Mouse (Mus musculus): ENCODE data around the gene Tst.
A peak's percentile ranks its signal among the peaks of the same experiment; 100 is the strongest.

The Tst gene

GRCm38 (mm10) chr15:78405517-78406211 lies at the start of gene Tst:
Tst (minus strand) TSS chr15:78405907.
- DNase-seq (ENCODE audit: low spot score in 2 of 2) = peak; percentile 84 to 90

- DNase-seq (ENCODE audit: low spot score in 2 of 2) = no peak
These were observed 49.5 kb upstream of the Tst start for GRCm38 (mm10) chr15:78455168-78455567.

DNA sequence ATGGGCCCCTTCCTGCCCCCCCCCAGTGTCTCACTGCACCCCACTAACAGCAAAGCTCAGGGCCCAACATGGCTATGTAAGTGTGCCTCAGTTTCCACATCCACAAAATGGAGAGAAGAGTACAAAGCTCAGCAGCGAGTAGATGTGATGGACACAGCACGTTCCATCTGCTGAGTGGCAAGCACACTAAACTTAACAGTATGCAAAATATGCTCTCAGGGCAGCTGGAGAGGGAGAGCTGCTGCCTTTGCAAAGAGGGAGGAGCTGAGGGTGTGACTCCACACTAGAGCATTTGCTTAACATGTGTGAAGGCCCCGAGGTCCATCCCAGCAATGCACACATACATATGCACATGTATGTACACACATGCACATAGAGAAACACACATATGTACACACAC lies 47.2 kb upstream of the Tst start:
- DNase-seq (ENCODE audit: low spot score in 2 of 2) = no peak

DNA sequence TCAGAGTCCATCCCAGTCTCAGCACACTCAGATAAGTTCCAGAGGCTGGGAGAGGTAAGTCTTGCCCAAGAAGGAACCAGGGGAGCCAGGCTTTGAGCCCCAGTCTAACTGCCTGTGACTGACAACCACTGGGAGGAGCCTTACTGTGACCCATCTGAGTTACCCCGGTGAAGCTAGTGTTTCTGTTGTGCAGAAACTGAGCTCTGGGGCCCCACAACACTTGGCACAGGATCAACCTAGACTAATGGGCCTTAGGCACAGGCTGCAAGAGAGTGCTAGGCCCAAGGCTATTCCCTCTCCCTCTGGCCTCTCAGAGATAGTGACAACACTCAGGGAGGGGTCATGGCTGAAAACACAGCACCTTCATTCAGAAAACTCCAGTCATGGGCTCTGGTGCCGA lies 45.5 kb upstream of the Tst start:
- no peak for DNase-seq (ENCODE audit: low spot score in 2 of 2)

GRCm38 (mm10) chr15:78450419-78450768 lies 44.7 kb upstream of the Tst start:
- no peak for DNase-seq (ENCODE audit: low spot score in 2 of 2)

GRCm38 (mm10) chr15:78449694-78450418 lies 44.1 kb upstream of the Tst start:
- peak in 1 of 2 experiments; percentile 53 for DNase-seq (ENCODE audit: low spot score in 2 of 2)

GRCm38 (mm10) chr15:78449131-78449530 lies 43.4 kb upstream of the Tst start:
- DNase-seq (ENCODE audit: low spot score in 2 of 2) = no peak

GRCm38 (mm10) chr15:78447746-78448535 lies 42.2 kb upstream of the Tst start:
- DNase-seq (ENCODE audit: low spot score in 2 of 2) = peak; percentile 92 to 95

- DNase-seq (ENCODE audit: low spot score in 2 of 2) = peak in 1 of 2 experiments; percentile 62
These were observed 41.4 kb upstream of the Tst start for GRCm38 (mm10) chr15:78447121-78447520.

DNA sequence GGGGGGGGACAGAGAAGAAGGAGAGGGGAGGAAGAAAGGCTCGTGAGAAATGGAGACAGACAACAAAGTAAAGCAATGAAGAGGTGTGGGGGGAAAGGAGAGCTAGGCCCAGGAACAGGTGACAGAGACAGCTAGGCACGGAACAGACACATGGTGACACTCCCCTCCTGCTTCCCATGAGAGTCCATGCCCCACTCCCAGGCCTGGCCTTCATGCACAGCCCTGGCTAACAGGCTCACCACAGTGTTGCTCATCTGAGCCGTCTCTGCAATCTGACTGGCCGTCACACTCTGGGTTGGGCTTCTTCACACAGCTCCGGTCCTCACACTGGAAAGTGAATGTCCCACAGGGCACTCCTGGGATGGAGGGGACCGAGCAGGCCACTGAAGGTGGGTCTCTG lies 38.1 kb upstream of the Tst start:
- DNase-seq (ENCODE audit: low spot score in 2 of 2) = no peak

DNA sequence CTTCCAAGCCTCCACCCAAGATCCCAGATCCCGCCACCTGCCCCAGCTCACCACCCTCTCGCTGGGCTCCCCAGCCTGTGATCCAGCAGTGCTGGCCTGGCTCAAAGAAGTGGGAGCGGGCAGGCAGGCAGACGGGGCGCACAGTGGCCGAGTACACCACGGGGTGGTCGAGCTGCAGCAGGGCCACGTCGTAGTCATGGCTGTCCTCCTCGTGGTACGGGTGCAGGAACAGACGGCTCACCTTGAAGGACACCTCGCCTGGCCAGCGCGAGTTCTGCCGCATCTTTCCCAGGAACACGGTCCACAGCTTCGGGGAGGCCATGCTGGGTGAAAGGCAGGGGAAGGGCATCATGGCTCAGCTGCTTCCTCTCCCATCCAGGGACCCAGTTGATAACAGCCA lies 36.5 kb upstream of the Tst start:
- DNase-seq (ENCODE audit: low spot score in 2 of 2) = no peak

DNA sequence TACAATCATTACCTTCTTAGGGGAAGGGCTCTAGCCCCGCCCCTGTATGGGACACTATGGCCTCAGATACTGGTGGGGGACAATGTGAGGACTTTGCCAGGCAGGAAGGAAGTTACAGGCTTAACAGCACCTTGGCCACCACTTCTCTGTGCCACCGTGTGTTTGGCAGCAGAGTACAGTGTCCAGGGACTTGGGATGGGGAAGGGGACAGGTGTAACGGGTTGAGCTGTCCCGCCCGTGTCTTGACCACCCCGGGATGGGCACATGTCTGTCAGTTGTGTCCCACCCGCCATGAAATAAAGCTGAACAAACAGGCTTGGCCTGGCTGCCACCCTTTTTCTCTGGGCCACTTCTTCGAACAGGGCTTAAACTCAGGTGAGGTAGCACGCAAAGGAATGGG lies 33.3 kb upstream of the Tst start:
- DNase-seq (ENCODE audit: low spot score in 2 of 2) = no peak

GRCm38 (mm10) chr15:78438505-78438904 lies 32.8 kb upstream of the Tst start:
- DNase-seq (ENCODE audit: low spot score in 2 of 2) = no peak

DNA sequence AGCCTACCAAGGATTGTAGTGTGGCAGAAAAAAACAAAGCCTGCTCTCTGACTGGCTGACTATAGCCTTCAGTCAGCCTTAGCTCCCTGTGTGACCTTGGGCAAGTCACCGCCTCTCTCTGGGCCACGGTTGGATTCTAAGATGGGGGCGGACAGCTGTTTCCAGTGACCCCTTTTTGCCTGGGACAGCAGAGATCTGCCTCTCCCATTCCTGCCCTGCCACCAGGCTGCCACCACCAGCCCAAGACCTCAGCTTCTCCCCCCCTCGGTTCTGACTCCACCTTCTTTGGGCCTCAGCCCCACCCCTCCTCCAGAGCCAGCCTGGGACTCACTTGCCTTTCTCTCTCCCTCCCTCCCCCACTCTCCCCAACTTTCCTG lies 32.3 kb upstream of the Tst start:
- DNase-seq (ENCODE audit: low spot score in 2 of 2) = no peak

- peak; percentile 41 to 60 for DNase-seq (ENCODE audit: low spot score in 2 of 2)
These were observed 31.7 kb upstream of the Tst start for GRCm38 (mm10) chr15:78437237-78438017.

GRCm38 (mm10) chr15:78436380-78437192 lies 30.9 kb upstream of the Tst start:
- peak; percentile 75 to 87 for DNase-seq (ENCODE audit: low spot score in 2 of 2)

DNA sequence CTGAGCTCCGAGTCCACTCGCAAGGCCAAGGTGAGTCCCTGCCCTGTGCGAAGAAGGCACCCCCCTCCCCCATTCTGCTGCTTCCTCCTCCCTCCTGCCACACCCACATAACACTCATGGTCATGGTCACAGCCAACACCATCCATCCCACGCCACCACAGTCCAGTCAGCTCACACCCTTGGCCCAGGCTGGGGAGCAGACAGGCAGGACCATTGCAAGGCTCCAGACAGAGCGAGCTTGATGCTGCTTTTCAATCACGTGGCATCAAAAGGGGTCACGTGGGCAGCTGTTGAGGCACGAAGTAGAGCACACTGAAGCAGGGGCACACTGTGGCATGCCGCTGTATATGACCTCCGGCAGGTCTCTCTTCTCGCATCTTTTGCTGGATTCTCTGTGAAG lies 30.0 kb upstream of the Tst start:
- DNase-seq (ENCODE audit: low spot score in 2 of 2) = no peak

- no peak for DNase-seq (ENCODE audit: low spot score in 2 of 2)
These were observed 29.3 kb upstream of the Tst start for GRCm38 (mm10) chr15:78434896-78435520.

GRCm38 (mm10) chr15:78431541-78432121 lies 25.9 kb upstream of the Tst start:
- no peak for DNase-seq (ENCODE audit: low spot score in 2 of 2)

DNA sequence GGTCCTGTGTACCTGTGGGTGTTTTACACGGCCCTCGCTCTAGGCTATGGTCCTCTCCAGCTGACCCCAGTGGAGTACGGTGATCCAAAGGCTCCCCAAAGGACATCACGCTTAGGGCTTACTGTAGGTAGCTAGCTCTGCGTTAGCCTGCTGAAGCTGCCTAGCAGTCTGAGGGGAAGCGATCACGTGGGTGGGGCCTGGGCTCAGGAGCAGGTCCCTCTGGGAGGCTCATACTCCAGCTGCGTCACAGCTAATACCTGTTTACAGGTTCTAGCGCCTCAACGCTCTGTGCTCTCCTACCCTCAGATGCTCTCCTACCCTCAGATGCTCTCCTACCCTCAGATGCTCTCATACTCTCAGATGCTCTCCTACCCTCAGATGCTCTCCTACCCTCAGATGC lies 25.2 kb upstream of the Tst start:
- no peak for DNase-seq (ENCODE audit: low spot score in 2 of 2)

Measured in urinary bladder, postnatal 36 days (tissue).